Mouse (Mus musculus) testis, adult 2 months (tissue): ENCODE data around the gene Adgrv1.

Experiments
- CTCF ChIP-seq: fragments of 200-500 bp; IDR thresholded peaks from 2 replicates; pipeline ENCODE4 v1.5.1; 2012; ENCODE audit warnings: low read depth, mild to moderate bottlenecking, inconsistent platforms, low read length, moderate library complexity; ENCODE audit not compliant: control insufficient read depth, insufficient read depth, insufficient replicate concordance
- POLR2A ChIP-seq: fragments of 200-500 bp; IDR thresholded peaks from 2 replicates; pipeline ENCODE4 v1.6.1; 2012; ENCODE audit warnings: low read depth, mild to moderate bottlenecking, inconsistent platforms, low read length, moderate library complexity; ENCODE audit not compliant: control insufficient read depth

- no peak for TF ChIP-seq CTCF
- no peak for TF ChIP-seq POLR2A
These were observed 525.5 kb downstream of the Adgrv1 start for GRCm38 (mm10) chr13:81107436-81107835.
